Mouse (Mus musculus) brain, embryonic 14.5 days (tissue): ENCODE data around the gene Ikbip.

Experiments used
- CTCF ChIP-seq: fragments of 200-500 bp; IDR thresholded peaks from 2 replicates; pipeline ENCODE4 v1.5.1; 2012; ENCODE audit warnings: inconsistent platforms, mild to moderate bottlenecking, moderate library complexity, borderline replicate concordance; ENCODE audit not compliant: insufficient read depth, insufficient read length; ENCODE audit errors: extremely low read depth
- POLR2A ChIP-seq: fragments of 200-500 bp; IDR thresholded peaks from 2 replicates; pipeline ENCODE4 v1.6.1; 2012; ENCODE audit warnings: mild to moderate bottlenecking, inconsistent platforms, borderline replicate concordance; ENCODE audit not compliant: poor library complexity, insufficient read depth, insufficient read length, severe bottlenecking; ENCODE audit errors: extremely low read depth

DNA sequence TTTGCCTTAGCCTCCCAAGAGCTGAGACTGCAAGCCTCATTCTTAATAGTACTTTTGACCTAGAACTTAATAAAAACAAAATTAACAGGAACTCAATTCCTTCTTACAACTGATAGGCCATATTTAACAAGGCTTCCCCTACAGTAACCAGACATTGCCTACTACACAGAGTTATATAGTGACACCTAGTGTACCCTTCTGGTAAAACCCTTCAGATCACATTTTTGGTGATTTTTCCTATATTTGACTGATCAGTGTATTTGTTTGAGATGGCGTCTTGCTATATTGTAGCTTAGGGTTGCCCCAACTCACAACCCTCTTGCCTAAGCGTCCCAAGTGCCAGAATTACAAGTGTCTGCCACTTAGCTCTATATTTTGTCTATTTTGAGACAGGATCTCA, 58.8 kb downstream of the Ikbip start:
- TF ChIP-seq POLR2A (no peak), CTCF (0 out of 2 replicates have a peak, but pooled peaks have one; percentile 8)
